Mouse (Mus musculus) adrenal gland, postnatal 36 days (tissue): ENCODE data around the gene Rptor. TPM values are rescaled to one million over a fixed set of nuclear protein-coding genes. Genes with fewer than 3 reads are reported as not detected.

ENCODE experiments used
- DNase-seq, 2 experiments: peaks; one replicate each; pipeline ENCODE4 v3.0.0; 2021; ENCODE audit warnings: mixed read lengths in 1 of 2
- total RNA-seq, 2 experiments: library from RNA; stranded (reverse); gene quantifications; 2 replicates each; pipeline ENCODE4 v1.2.3; 2021

The Rptor gene
- total RNA-seq, 2 experiments from 2014 or later: 50.0 to 51.9 TPM

DNA sequence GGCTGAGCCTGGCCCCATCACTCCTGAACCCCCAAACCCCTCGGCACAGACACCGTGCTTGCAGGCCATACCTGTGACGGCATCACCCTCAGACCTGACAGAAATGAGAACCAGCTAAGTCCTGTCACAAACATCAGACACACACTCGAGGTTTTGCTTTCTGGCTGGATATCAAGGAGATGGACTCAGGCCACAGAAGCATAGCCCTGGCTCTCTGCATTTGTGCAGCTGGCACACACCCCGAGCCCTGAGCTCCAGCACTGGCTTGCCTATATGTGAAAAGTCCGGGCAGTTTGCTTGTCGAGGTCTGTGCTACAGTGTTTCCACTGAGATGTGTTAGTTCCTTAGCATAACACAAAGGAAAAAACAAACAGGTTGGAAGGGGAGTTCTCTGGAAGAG is 305.0 kb downstream of the Rptor start:
- DNase-seq: no peak

DNA sequence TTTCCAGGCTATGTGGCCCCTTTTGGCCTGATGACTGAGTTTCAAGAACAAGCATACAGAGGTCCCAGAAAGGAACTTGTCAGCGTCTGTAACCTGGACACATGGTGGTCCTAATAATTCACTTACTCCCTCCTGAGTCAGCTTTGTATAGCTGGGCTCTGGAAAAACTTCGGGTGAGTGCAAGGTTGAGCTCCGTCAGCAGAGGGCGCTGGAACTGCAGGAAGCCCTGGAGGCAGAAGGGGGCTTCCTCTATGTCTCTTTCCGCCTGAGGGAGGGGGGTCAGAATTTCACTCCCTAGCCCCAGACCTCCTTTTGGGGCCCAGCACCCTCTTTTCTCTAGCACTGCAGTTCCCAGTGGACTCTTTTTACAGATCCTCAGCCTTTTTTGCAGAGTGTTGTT is 306.7 kb downstream of the Rptor start:
- DNase-seq: peak; percentile 75 to 83

GRCm38 (mm10) chr11:119912845-119913244 is 310.1 kb downstream of the Rptor start:
- DNase-seq: no peak

- DNase-seq: peak; percentile 90 to 92
Measured at GRCm38 (mm10) chr11:119913291-119913934, 310.7 kb downstream of the Rptor start, which contains the start of gene Chmp6. Gene Chmp6 (plus strand): TSS chr11:119913441.

DNA sequence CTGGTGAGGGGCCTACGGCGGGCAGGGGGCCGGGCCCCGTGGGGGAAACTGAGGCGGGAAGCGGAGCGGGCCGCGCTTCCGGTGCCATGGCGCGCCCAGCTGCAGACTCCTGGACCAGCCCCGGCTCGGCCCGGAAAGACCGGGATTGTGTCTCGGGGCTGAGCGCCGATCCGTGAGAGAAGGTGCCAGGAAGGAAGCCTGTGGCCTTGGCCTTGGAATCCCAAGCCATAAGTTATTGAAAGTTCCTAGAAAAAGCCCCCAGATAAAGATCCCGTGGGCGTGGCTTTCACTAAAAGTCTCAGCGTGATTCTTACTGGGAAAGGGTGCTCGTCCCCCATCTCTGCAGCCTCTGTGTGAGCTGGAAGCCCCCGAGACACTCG is 311.2 kb downstream of the Rptor start:
- DNase-seq: no peak

- DNase-seq: no peak
Measured at GRCm38 (mm10) chr11:119914381-119914780, 311.7 kb downstream of the Rptor start.

DNA sequence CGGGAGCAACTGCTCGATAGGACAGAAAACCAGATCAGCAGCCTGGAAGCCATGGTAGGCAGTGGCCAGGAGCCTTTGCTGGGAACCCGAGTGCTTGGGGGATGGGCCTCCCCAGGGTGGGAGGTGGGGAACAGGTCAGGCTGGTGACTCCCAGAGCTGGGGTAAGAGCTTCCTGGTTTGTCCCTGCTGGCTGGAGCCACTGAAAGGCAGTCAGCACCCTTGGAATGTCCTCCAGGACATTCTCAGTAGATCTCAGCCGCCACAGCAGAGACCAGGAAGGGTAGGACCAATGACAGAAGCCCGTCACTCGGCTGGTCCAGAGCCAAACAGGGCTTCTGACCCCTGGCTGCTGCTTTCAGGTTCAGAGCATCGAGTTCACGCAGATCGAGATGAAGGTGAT is 313.0 kb downstream of the Rptor start:
- no peak for DNase-seq

- DNase-seq: peak; percentile 63 to 76
Measured at GRCm38 (mm10) chr11:119916102-119916790, 313.5 kb downstream of the Rptor start.

DNA sequence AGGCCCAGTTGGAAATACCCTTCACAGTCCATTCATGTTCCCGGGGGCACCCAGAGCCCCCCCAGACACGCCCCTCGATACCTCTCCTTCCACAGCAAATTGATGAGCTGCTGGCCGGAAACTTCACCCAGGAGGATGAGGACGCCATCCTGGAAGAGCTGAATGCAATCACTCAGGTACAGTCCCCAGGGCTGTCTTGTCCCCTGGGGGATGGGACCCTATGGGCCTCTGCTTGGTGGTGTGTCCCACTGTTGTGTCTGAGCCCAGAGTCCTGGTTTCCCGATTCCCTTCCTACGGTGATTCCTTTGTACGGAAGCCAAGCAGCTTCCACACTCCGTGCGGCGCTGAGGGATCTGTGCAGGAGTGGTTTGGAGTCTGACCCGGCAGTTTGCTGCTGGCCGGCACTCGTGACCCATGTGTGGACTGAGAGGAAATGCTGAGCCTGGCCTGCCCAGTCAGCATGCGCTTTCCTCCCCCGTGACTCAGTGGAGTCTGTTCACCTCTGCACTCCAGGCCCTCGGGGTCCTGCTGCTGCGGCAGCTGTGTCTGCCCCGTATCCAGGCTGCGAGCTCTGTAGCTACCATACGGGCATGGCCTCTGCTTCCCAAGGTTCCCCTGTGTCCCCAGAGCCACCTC is 314.2 kb downstream of the Rptor start:
- DNase-seq: no peak

GRCm38 (mm10) chr11:119918521-119918920 is 315.8 kb downstream of the Rptor start:
- no peak for DNase-seq

DNA sequence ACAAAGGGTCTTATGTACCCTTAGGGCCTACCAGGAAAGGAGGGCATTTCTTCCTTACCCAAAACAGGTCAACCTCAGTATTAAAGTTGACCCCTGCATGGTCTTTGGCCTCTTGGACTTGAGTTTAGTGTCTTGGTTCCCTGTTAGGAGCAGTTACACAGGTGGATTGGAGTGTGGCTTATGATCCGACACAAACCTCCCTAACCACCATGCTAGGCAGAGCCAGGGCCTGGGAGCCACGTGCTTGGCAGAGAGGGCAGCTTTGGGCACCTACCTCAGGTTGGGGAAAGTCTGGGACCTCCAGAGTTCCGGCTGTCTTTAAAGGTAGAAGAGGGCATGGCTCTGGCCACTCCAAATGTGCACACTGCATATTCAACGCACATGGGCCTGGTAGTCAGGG is 316.7 kb downstream of the Rptor start:
- DNase-seq: no peak

GRCm38 (mm10) chr11:119919897-119920296 is 317.2 kb downstream of the Rptor start:
- DNase-seq: peak; percentile 71 to 79

DNA sequence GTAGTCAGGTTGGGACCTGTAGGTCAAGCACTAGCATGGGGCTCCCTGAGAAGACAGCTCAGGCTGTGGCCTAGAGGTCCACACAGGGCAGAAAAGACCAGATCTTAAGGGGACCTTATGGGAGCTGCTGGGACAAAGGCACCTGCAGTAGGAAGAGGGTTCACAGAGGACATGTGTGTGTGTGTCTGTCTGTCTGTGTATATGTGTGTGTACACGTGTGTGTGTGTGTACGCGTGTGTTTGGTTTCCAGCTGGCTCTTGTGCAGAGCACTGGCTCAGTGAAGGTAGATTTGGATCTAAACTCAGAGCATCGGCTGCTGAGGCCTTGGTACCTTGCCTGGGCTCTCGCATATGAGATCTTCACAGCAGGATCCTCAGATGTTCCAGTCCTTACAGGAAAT is 318.0 kb downstream of the Rptor start:
- DNase-seq: no peak

- peak in 1 of 2 experiments; percentile 29 for DNase-seq
Measured at GRCm38 (mm10) chr11:119925176-119925575, 322.5 kb downstream of the Rptor start.

GRCm38 (mm10) chr11:119926762-119927161 is 324.1 kb downstream of the Rptor start:
- no peak for DNase-seq

GRCm38 (mm10) chr11:119928023-119928681 is 325.4 kb downstream of the Rptor start:
- peak; percentile 47 to 65 for DNase-seq

GRCm38 (mm10) chr11:119929603-119930265 is 327.0 kb downstream of the Rptor start:
- no peak for DNase-seq

DNA sequence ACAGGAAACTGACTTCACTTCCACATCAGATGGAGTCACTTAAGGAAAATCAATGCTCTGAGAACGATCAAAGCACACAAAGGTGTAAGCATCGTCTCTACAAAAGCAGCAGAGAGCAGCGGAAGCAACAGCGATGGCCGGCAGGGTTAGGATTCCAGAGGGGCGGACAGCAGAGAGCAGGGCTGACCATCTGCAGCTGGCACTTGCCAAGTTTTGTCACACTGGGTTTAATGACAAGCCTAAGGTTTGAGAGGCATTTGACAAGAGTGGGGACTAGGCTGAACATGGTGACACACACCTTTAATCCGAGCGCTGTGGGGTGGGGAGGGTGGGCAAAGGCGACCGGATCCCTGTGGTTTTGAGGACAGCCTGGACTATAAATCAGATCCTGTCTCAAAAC is 329.1 kb downstream of the Rptor start:
- no peak for DNase-seq

DNA sequence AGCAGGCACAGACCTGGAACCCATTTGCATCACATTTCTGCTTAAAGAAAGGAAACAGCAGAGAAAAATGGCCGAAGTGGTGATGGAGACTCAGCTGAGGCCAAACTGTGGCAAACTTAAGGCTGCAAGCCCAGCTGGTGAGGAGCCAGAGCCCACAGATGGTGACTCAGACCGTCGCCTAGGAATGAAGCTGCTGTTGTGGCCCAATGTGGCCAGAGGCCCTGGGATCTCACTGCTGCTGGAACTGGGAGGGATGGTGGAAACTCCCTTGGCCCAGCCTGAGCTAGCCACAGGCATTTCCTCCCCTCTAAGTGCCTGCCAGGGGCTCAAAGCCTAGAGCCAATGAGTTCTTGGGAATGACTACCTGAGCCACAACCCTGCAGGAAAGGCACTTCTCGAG is 330.4 kb downstream of the Rptor start:
- peak; percentile 59 to 73 for DNase-seq

DNA sequence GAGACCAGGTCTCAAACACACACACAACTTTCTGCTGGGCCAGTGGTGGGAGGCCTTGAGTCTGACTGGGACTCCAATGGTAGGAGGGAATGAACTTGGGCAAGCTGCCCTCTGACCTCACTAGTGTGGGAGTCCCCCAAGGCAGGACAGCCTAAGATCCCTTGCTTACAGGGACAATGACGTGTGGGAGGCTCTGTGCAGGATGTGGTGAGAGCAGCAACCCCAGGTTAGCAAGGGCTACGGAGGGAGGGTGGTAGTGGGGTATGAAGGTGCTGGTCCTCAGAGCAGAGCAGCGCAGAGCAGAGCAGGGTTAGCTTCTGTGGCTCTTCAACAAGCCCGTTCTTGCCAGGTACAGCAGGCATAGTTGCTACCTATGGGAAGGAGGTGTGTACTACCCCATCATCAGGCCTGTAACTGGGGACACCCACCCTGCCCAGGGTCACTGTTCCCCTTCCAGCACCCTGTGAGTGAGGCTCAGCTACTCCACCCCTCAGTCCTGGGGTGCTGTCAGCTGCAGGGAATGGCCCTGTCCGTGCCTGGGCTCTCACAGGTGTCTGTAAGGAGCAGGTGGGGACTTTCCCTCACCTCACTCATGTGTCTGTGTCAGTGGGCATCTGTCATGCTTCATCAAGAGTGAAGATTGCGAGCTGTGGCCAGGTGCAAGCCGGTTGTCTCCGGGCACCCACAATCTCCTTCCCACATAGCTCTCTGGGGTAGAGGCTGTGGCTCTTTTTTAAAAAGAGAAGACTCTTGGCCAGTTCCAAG is 331.3 kb downstream of the Rptor start:
- no peak for DNase-seq

DNA sequence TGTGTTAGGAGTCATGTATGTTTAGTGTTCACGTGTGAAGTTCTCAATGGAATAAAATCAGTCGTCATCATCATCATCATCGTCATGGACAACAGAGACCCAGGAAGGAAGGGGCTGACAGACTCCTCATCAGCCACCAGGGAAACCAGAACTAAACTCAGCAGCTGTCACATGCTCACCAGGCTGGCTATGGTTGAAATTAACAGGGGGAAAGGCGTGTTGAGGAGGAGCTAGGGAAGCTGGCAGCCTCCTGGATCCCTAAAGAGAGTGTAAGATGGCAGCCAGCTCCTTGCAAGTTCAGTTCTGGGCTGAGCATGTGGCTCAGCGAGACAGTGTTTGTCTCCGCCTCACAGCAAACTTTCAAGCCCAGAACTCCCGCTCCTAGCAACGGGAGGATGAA is 332.1 kb downstream of the Rptor start:
- no peak for DNase-seq
